Mouse (Mus musculus) neural tube, embryonic 11.5 days (tissue): ENCODE data around the gene Il20ra. TPM values are rescaled to one million over a fixed set of nuclear protein-coding genes. Genes with fewer than 3 reads are reported as not detected.
"Not testable (repeated sequence)": the region's sequence is repeated elsewhere in the genome, so short reads cannot be mapped to it uniquely, and the experiment has no call there.

Source experiments
- ATAC-seq: fragments of 200-750 bp; cut with Nextera tagmentation; 2 replicates; pipeline ENCODE4 v1.8.0; 2017; ENCODE audit warnings: moderate number of reproducible peaks, mild to moderate bottlenecking, moderate TSS enrichment, moderate library complexity; ENCODE audit not compliant: insufficient read depth, low FRiP score, low TSS enrichment
- DNase-seq: peaks from one replicate; pipeline ENCODE4 v3.0.0-alpha.2; 2015; ENCODE audit warnings: low spot score
- H3K27ac ChIP-seq: fragments of 300-500 bp; sonication (generic); 2 replicates; pipeline ENCODE4 v1.5.1; 2014; ENCODE audit warnings: low read depth, mild to moderate bottlenecking, low read length
- H3K27me3 ChIP-seq: fragments of 300-500 bp; sonication (generic); 2 replicates; pipeline ENCODE4 v1.6.1; 2014; ENCODE audit warnings: mild to moderate bottlenecking, low read length, mixed read lengths; ENCODE audit not compliant: control insufficient read depth, insufficient read depth
- H3K36me3 ChIP-seq: fragments of 300-500 bp; sonication (generic); 2 replicates; pipeline ENCODE4 v1.6.1; 2014; ENCODE audit warnings: mild to moderate bottlenecking, low read length, moderate library complexity, mixed read lengths; ENCODE audit not compliant: control insufficient read depth, insufficient read depth
- H3K4me1 ChIP-seq: fragments of 300-500 bp; sonication (generic); 2 replicates; pipeline ENCODE4 v1.6.1; 2014; ENCODE audit warnings: low read length, mixed read lengths; ENCODE audit not compliant: control insufficient read depth, insufficient read depth
- H3K4me2 ChIP-seq: fragments of 300-500 bp; sonication (generic); 2 replicates; pipeline ENCODE4 v1.6.1; 2014; ENCODE audit warnings: low read depth, mild to moderate bottlenecking, moderate library complexity
- H3K4me3 ChIP-seq: fragments of 300-500 bp; sonication (generic); 2 replicates; pipeline ENCODE4 v1.5.1; 2014; ENCODE audit warnings: low read depth, low read length
- H3K9ac ChIP-seq: fragments of 300-500 bp; sonication (generic); 2 replicates; pipeline ENCODE4 v1.6.1; 2014; ENCODE audit warnings: mild to moderate bottlenecking, low read length
- H3K9me3 ChIP-seq: fragments of 300-500 bp; sonication (generic); 2 replicates; pipeline ENCODE4 v1.6.1; 2016; ENCODE audit warnings: low read length; ENCODE audit not compliant: control insufficient read depth
- WGBS: fragments of 180-500 bp; shearing (Covaris S2); extraction: QIAGEN DNeasy Blood & Tissue Kit; methylation state at CpG from one replicate; pipeline ENCODE4 v1.1.7; 2014; 5-methylcytosine and 5-hydroxymethylcytosine counted together
- polyA plus RNA-seq: library from polyadenylated mRNA; unstranded; fragments of >200 nt; fragmentation: Nextera tagmentation; extraction: Ambion mirVana; gene quantifications from 2 replicates; pipeline ENCODE4 v1.2.1, GENCODE M21; 2014

The Il20ra gene
- polyA plus RNA-seq, 1 experiment from 2014 or later: not detected

DNA sequence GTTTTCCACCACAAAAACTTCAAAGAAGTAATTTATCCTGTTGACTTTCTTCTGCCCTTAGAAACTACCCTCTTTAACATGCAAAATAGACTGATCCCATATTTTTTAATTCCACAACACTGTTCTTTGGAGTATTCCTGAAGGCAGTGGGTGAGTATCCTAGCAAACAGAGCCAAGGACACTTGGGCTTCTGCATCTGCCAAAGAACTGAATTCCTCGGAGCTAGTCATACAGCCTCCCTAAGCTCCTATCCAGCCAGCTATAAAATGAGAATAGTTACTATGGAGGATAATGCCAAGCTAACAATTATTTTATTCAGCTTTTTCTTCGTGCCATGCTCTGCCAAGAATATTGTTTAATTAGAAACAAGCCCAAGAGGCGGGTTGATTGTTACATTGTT, 9.9 kb downstream of the Il20ra start:
- no peaks in the 10 kb centered on the region for H3K9me3 ChIP-seq
- no peak overlapping the region for H3K4me3 ChIP-seq
- no peaks in the 10 kb centered on the region for H3K36me3 ChIP-seq
- no peak overlapping the region for H3K4me2 ChIP-seq
- WGBS: 76% methylated on average over 3 of the region's 3 CpGs
- H3K27me3 ChIP-seq: no peaks in the 10 kb centered on the region
- H3K9ac ChIP-seq: no peak overlapping the region
- H3K27ac ChIP-seq: no peak overlapping the region
- no peaks in the 10 kb centered on the region for H3K4me1 ChIP-seq
- DNase-seq (no peak), ATAC-seq (no peak)

DNA sequence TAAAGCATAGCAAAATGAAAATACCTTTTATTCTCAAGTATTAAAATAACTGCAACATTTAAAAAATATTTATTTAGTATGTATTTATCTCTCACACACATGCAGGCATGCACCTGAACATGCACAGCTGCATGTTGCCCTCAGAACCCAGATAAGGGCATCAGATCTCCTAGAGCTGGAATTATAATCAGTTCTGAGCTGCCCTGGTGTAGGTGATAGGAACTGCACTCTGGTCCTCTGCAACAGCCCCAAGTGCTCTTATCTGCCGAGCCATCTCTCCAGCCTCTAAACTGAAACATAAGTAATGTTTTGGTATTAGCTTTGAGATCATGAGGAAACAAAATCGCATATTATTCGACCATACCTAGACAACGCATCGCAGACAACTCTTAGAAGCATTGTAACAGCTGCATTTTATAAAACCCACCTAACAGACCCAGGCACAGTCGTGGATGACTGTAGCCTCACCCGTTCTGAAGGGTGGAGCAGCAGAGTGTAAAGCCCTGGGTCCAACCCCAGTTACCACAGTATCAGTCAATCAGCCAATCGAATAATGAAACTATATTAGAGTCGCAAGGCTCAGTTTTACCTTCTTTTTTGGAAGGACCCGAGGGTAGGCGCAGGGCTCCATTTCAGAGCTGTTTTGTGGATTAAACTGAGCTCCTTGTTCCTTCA, 11.9 kb downstream of the Il20ra start:
- Histone ChIP-seq H3K27me3 (no peaks in the 10 kb centered on the region), H3K9me3 (no peaks in the 10 kb centered on the region), H3K4me3 (no peak overlapping the region), H3K4me2 (no peak overlapping the region), H3K36me3 (no peaks in the 10 kb centered on the region), H3K4me1 (no peaks in the 10 kb centered on the region), H3K27ac (no peak overlapping the region), H3K9ac (no peak overlapping the region)
- DNase-seq (no peak), ATAC-seq (no peak)
- WGBS: 93% methylated on average over 11 of the region's 11 CpGs

DNA sequence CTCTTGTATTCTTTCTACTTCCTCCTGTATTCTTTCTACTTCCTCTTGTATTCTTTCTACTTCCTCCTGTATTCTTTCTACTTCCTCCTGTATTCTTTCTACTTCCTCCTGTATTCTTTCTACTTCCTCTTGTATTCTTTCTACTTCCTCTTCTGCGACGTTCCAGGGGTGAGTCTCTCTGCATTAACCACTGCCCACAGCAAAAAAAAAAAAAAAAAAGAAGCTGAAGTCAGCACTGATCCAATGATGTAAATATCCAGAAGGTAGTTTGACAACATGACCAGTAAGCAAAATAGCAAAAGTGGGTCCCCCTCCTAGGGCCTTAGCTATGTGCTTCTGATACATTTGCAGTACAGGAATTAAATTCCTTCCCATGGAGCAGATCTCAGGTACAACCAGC, 26.1 kb downstream of the Il20ra start:
- H3K4me1 ChIP-seq, H3K36me3 ChIP-seq, ATAC-seq, H3K27ac ChIP-seq, H3K9ac ChIP-seq, H3K4me3 ChIP-seq, H3K27me3 ChIP-seq, H3K9me3 ChIP-seq, DNase-seq, H3K4me2 ChIP-seq: not testable (repeated sequence)
- WGBS: 94% methylated on average over 2 of the region's 2 CpGs

DNA sequence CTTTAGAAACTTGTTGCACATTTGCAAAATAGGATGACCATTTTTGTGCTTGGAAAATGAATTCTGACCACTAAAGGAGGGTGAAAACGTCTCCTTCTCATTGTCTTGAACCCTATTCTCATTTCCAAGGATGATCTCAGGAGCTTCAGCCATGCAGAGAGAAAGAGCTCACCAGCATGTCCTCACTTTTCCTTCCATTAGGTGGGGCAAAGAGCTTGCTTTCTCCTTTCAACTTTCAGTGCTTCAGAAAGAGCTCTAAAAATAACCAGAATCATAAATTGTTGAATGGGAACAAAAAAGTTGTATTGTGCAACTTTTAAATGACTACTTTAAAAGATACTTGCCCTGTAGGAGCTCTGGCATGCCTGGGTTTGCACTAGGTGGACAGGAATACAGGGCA, 33.3 kb downstream of the Il20ra start:
- ATAC-seq: no peak

DNA sequence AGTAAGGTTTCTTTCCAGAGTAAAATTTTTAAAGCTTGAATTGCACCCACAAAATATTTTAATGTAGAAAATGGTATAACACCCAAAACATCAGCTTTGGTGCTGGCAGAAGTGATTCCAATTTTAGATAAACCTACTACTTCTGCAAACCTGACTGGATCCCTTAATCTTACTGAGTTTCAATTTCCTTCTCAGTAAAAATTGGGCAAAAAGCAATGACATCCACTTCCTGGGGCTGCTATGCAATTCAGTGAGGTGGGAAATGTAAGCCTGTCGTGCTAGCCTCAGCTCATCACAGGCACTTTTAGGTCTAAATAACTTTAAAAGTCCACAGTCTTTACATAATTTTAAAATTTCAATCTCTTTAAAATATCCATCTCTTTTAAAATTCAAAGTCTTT, 33.8 kb downstream of the Il20ra start:
- DNase-seq (no peak), ATAC-seq (no peak)
- no peaks in the 10 kb centered on the region for H3K4me1 ChIP-seq
- H3K4me3 ChIP-seq: no peak overlapping the region
- WGBS: 89% methylated on average over 1 of the region's 1 CpGs
- no peaks in the 10 kb centered on the region for H3K36me3 ChIP-seq
- H3K4me2 ChIP-seq: no peak overlapping the region
- no peak overlapping the region for H3K27ac ChIP-seq
- no peak overlapping the region for H3K9ac ChIP-seq
- H3K27me3 ChIP-seq: no peaks in the 10 kb centered on the region
- H3K9me3 ChIP-seq: no peaks in the 10 kb centered on the region

More for the DNA sequence above, 33.3 kb downstream of the Il20ra start:
- Histone ChIP-seq H3K4me1 (no peaks in the 10 kb centered on the region), H3K27ac (no peak overlapping the region), H3K4me2 (no peak overlapping the region), H3K36me3 (no peaks in the 10 kb centered on the region), H3K9me3 (no peaks in the 10 kb centered on the region), H3K27me3 (no peaks in the 10 kb centered on the region), H3K9ac (no peak overlapping the region), H3K4me3 (no peak overlapping the region)
- 47% methylated on average over 1 of the region's 1 CpGs for WGBS
- DNase-seq: no peak

DNA sequence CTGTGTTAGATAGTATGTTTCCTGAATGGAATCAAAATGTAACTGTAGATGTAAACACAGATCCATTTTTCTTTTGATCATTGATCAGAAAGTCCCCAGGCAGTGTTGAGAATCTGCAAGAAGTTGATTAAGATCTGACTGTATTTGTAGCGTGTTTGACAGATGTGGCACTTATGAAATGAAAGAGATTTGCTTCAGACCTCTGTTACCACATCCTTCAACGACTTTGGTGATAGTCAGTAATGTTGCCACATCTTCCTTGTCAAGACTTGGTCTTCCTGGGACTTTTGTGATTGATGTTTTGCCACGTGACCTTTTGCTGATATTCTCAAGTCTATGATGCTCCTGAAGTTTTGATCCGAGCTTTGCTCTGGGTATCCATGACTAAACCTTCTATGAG, 35.3 kb downstream of the Il20ra start:
- Histone ChIP-seq H3K36me3 (no peaks in the 10 kb centered on the region), H3K27me3 (no peaks in the 10 kb centered on the region), H3K27ac (no peak overlapping the region), H3K4me1 (no peaks in the 10 kb centered on the region), H3K9ac (no peak overlapping the region), H3K4me2 (no peak overlapping the region), H3K9me3 (no peaks in the 10 kb centered on the region), H3K4me3 (no peak overlapping the region)
- WGBS: 85% methylated on average over 4 of the region's 4 CpGs
- no peak for DNase-seq
- ATAC-seq: no peak

DNA sequence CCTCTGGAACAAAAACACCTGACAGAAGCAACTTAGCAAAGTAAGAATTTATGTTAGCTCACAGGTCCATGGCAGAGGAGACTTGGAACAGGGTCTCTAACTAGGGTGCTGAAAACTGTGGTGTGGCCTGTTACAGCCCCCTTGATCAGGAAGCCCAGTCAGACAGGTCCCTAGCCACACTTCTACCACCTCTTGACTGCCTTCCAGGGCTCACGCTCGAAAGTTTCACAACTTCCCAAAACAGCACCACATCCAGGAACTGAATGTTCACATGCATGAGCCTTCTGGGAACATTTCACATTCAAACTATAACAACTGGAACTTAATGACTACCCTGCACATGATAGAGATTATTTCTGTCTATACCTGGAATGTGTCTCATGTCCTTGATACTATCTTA, 53.1 kb downstream of the Il20ra start:
- no peak overlapping the region for H3K4me3 ChIP-seq
- no peak overlapping the region for H3K4me2 ChIP-seq
- no peaks in the 10 kb centered on the region for H3K9me3 ChIP-seq
- H3K27me3 ChIP-seq: no peaks in the 10 kb centered on the region
- H3K9ac ChIP-seq: no peak overlapping the region
- H3K36me3 ChIP-seq: no peaks in the 10 kb centered on the region
- WGBS: 96% methylated on average over 2 of the region's 2 CpGs
- DNase-seq (no peak), ATAC-seq (no peak)
- H3K27ac ChIP-seq: no peak overlapping the region
- H3K4me1 ChIP-seq: no peaks in the 10 kb centered on the region

DNA sequence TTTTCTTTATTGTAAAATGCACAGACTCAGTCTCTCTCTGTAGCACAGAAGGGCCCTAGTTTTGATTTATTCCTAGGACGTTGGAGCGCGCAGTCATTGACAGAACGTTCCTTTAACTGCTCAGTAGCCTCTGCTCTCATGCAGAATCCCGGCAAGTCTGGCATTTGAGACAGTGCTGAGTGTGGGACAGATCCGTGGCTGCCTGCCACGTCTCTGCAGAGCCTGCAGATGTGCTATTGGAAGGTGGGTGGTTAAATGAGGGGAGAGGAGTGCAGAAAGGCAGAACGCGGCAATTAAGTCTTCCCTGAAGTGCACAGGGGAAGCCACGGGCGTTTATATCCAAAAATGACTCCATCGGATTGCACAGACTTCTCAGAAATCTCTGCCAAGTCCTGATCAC, 66.7 kb downstream of the Il20ra start:
- H3K4me2 ChIP-seq: no peak overlapping the region
- 90% methylated on average over 12 of the region's 12 CpGs for WGBS
- no peaks in the 10 kb centered on the region for H3K9me3 ChIP-seq
- H3K36me3 ChIP-seq: no peaks in the 10 kb centered on the region
- no peak for DNase-seq
- no peaks in the 10 kb centered on the region for H3K27me3 ChIP-seq
- no peak for ATAC-seq
- no peak overlapping the region for H3K27ac ChIP-seq
- no peaks in the 10 kb centered on the region for H3K4me1 ChIP-seq
- no peak overlapping the region for H3K4me3 ChIP-seq
- H3K9ac ChIP-seq: no peak overlapping the region

DNA sequence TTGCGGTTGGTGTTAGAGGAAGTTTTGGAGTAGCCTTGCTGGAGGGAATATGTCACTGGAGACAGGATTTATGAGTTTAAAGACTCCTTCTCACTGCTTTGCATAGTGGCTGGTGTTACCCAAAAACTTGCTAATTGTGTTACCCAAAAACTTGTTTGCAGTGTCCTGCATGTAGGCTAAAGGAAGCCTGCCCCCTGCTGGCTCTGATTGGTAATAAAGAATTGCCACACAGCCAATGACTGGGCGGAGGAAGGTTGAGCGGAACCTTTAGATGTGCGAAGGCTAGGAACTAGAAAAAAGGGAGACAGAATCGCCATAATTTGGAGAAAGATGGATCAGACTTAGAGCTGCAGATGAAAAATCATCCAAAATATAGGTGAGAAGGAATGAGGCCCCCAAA, 69.0 kb downstream of the Il20ra start:
- Histone ChIP-seq H3K9me3 (no peaks in the 10 kb centered on the region), H3K27me3 (no peaks in the 10 kb centered on the region), H3K36me3 (no peaks in the 10 kb centered on the region), H3K9ac (no peak overlapping the region), H3K4me1 (no peaks in the 10 kb centered on the region), H3K4me2 (no peak overlapping the region), H3K4me3 (no peak overlapping the region), H3K27ac (no peak overlapping the region)
- ATAC-seq (no peak), DNase-seq (no peak)
- 85% methylated on average over 5 of the region's 5 CpGs for WGBS
